Mouse (Mus musculus) hindbrain, embryonic 12.5 days (tissue): ENCODE results near the gene Txndc2. TPM values are rescaled to one million over a fixed set of nuclear protein-coding genes. Genes with fewer than 3 reads are reported as not detected.

Source experiments
- ATAC-seq: fragments of 200-750 bp; cut with Nextera tagmentation; 2 replicates; pipeline ENCODE4 v1.8.0; 2017; ENCODE audit warnings: moderate TSS enrichment; ENCODE audit not compliant: low FRiP score
- H3K27ac ChIP-seq: fragments of 300-500 bp; sonication (generic); 2 replicates; pipeline ENCODE4 v1.5.1; 2016; ENCODE audit warnings: mild to moderate bottlenecking
- H3K27me3 ChIP-seq: fragments of 300-500 bp; sonication (generic); 2 replicates; pipeline ENCODE4 v1.6.1; 2016; ENCODE audit warnings: mild to moderate bottlenecking
- H3K36me3 ChIP-seq: fragments of 300-500 bp; sonication (generic); 2 replicates; pipeline ENCODE4 v1.6.1; 2016; ENCODE audit warnings: mild to moderate bottlenecking
- H3K4me1 ChIP-seq: fragments of 300-500 bp; sonication (generic); 2 replicates; pipeline ENCODE4 v1.6.1; 2016
- H3K4me2 ChIP-seq: fragments of 300-500 bp; sonication (generic); replicated peaks from 2 replicates; pipeline ENCODE4 v1.6.1; 2016; ENCODE audit warnings: mild to moderate bottlenecking
- H3K4me3 ChIP-seq: fragments of 300-500 bp; sonication (generic); 2 replicates; pipeline ENCODE4 v1.5.1; 2016; ENCODE audit warnings: mild to moderate bottlenecking
- H3K9ac ChIP-seq: fragments of 300-500 bp; sonication (generic); 2 replicates; pipeline ENCODE4 v1.6.1; 2016; ENCODE audit warnings: mild to moderate bottlenecking, moderate library complexity
- H3K9me3 ChIP-seq: fragments of 300-500 bp; sonication (generic); replicated peaks from 2 replicates; pipeline ENCODE4 v1.6.1; 2016; ENCODE audit warnings: mild to moderate bottlenecking
- WGBS: fragments of 180-500 bp; shearing (Covaris S2); methylation state at CpG from one replicate; pipeline ENCODE4 v1.1.7; 2016; 5-methylcytosine and 5-hydroxymethylcytosine counted together
- polyA plus RNA-seq: library from polyadenylated mRNA; unstranded; fragments of >200 nt; fragmentation: Nextera tagmentation; extraction: Ambion mirVana; gene quantifications from 2 replicates; pipeline ENCODE4 v1.2.1, GENCODE M21; 2016

Txndc2 gene
- polyA plus RNA-seq, 1 experiment from 2014 or later, result 0.27 TPM

- Histone ChIP-seq H3K9me3 (no peaks in the 10 kb centered on the region), H3K4me1 (no peaks in the 10 kb centered on the region), H3K9ac (no peak overlapping the region), H3K27ac (no peak overlapping the region), H3K36me3 (peaks cover 2% of the 10 kb centered on the region; the same call in 1 of the 2 replicates), H3K27me3 (no peaks in the 10 kb centered on the region), H3K4me3 (no peak overlapping the region), H3K4me2 (no peak overlapping the region)
- 90% methylated on average over 14 of the region's 14 CpGs for WGBS
- no peak for ATAC-seq
Measured at GRCm38 (mm10) chr17:65667792-65668191, 25.8 kb upstream of the Txndc2 start.

- H3K27ac ChIP-seq, result no peak overlapping the region
- H3K9ac ChIP-seq, result no peak overlapping the region
- no peak overlapping the region for H3K4me3 ChIP-seq
- no peak for ATAC-seq
- H3K4me2 ChIP-seq, result no peak overlapping the region
- no peaks in the 10 kb centered on the region for H3K4me1 ChIP-seq
- H3K36me3 ChIP-seq, result peaks cover 2% of the 10 kb centered on the region; the same call in 1 of the 2 replicates
- no peaks in the 10 kb centered on the region for H3K27me3 ChIP-seq
- no peaks in the 10 kb centered on the region for H3K9me3 ChIP-seq
- 85% methylated on average over 17 of the region's 17 CpGs for WGBS
Measured at GRCm38 (mm10) chr17:65666388-65667161, 24.6 kb upstream of the Txndc2 start.

GRCm38 (mm10) chr17:65665786-65666387 is 23.9 kb upstream of the Txndc2 start:
- no peak for ATAC-seq
- Histone ChIP-seq H3K27me3 (no peaks in the 10 kb centered on the region), H3K4me1 (no peaks in the 10 kb centered on the region), H3K9me3 (no peaks in the 10 kb centered on the region), H3K27ac (no peak overlapping the region), H3K4me2 (no peak overlapping the region), H3K9ac (no peak overlapping the region), H3K36me3 (peaks cover 2% of the 10 kb centered on the region; the same call in 1 of the 2 replicates), H3K4me3 (no peak overlapping the region)
- 94% methylated on average over 12 of the region's 12 CpGs for WGBS

GRCm38 (mm10) chr17:65663329-65664078 is 21.5 kb upstream of the Txndc2 start:
- no peaks in the 10 kb centered on the region for H3K4me1 ChIP-seq
- WGBS, result 78% methylated on average over 14 of the region's 14 CpGs
- no peaks in the 10 kb centered on the region for H3K27me3 ChIP-seq
- no peaks in the 10 kb centered on the region for H3K9me3 ChIP-seq
- H3K27ac ChIP-seq, result no peak overlapping the region
- no peak for ATAC-seq
- H3K36me3 ChIP-seq, result peaks cover 2% of the 10 kb centered on the region; the same call in 1 of the 2 replicates
- no peak overlapping the region for H3K9ac ChIP-seq
- H3K4me3 ChIP-seq, result no peak overlapping the region
- no peak overlapping the region for H3K4me2 ChIP-seq

GRCm38 (mm10) chr17:65662662-65663061 is 20.7 kb upstream of the Txndc2 start:
- Histone ChIP-seq H3K9me3 (no peaks in the 10 kb centered on the region), H3K4me1 (no peaks in the 10 kb centered on the region), H3K4me3 (no peak overlapping the region), H3K4me2 (no peak overlapping the region), H3K36me3 (peaks cover 2% of the 10 kb centered on the region; the same call in 1 of the 2 replicates), H3K27ac (no peak overlapping the region), H3K27me3 (no peaks in the 10 kb centered on the region), H3K9ac (no peak overlapping the region)
- 82% methylated on average over 3 of the region's 3 CpGs for WGBS
- ATAC-seq, result no peak

- H3K4me2 ChIP-seq, result no peak overlapping the region
- H3K4me3 ChIP-seq, result no peak overlapping the region
- H3K4me1 ChIP-seq, result no peaks in the 10 kb centered on the region
- H3K27me3 ChIP-seq, result no peaks in the 10 kb centered on the region
- 88% methylated on average over 2 of the region's 2 CpGs for WGBS
- no peaks in the 10 kb centered on the region for H3K36me3 ChIP-seq
- H3K27ac ChIP-seq, result no peak overlapping the region
- H3K9me3 ChIP-seq, result no peaks in the 10 kb centered on the region
- no peak for ATAC-seq
- no peak overlapping the region for H3K9ac ChIP-seq
Measured at GRCm38 (mm10) chr17:65658416-65658815, 16.4 kb upstream of the Txndc2 start.

GRCm38 (mm10) chr17:65657958-65658357 is 16.0 kb upstream of the Txndc2 start:
- H3K9ac ChIP-seq, result no peak overlapping the region
- WGBS, result 93% methylated on average over 9 of the region's 9 CpGs
- no peak overlapping the region for H3K4me2 ChIP-seq
- H3K9me3 ChIP-seq, result no peaks in the 10 kb centered on the region
- no peak for ATAC-seq
- H3K4me1 ChIP-seq, result no peaks in the 10 kb centered on the region
- no peaks in the 10 kb centered on the region for H3K36me3 ChIP-seq
- no peaks in the 10 kb centered on the region for H3K27me3 ChIP-seq
- no peak overlapping the region for H3K27ac ChIP-seq
- H3K4me3 ChIP-seq, result no peak overlapping the region

- peaks cover 9% of the 10 kb centered on the region; the same call in 1 of the 2 replicates for H3K36me3 ChIP-seq
- H3K27me3 ChIP-seq, result no peaks in the 10 kb centered on the region
- no peaks in the 10 kb centered on the region for H3K9me3 ChIP-seq
- no peak for ATAC-seq
- H3K9ac ChIP-seq, result no peak overlapping the region
- H3K4me2 ChIP-seq, result no peak overlapping the region
- 93% methylated on average over 6 of the region's 6 CpGs for WGBS
- H3K4me1 ChIP-seq, result no peaks in the 10 kb centered on the region
- H3K4me3 ChIP-seq, result no peak overlapping the region
- no peak overlapping the region for H3K27ac ChIP-seq
Measured at GRCm38 (mm10) chr17:65656731-65657130, 14.8 kb upstream of the Txndc2 start.

GRCm38 (mm10) chr17:65656076-65656475 is 14.1 kb upstream of the Txndc2 start:
- no peaks in the 10 kb centered on the region for H3K27me3 ChIP-seq
- no peak for ATAC-seq
- peaks cover 11% of the 10 kb centered on the region; the same call in 1 of the 2 replicates for H3K36me3 ChIP-seq
- H3K4me2 ChIP-seq, result no peak overlapping the region
- 87% methylated on average over 8 of the region's 8 CpGs for WGBS
- H3K27ac ChIP-seq, result no peak overlapping the region
- no peak overlapping the region for H3K4me3 ChIP-seq
- H3K4me1 ChIP-seq, result no peaks in the 10 kb centered on the region
- no peaks in the 10 kb centered on the region for H3K9me3 ChIP-seq
- no peak overlapping the region for H3K9ac ChIP-seq

- Histone ChIP-seq H3K9ac (no peak overlapping the region), H3K4me2 (no peak overlapping the region), H3K36me3 (peaks cover 11% of the 10 kb centered on the region; the same call in 1 of the 2 replicates), H3K9me3 (no peaks in the 10 kb centered on the region), H3K27me3 (no peaks in the 10 kb centered on the region), H3K27ac (no peak overlapping the region), H3K4me1 (no peaks in the 10 kb centered on the region), H3K4me3 (no peak overlapping the region)
- 86% methylated on average over 4 of the region's 4 CpGs for WGBS
- no peak for ATAC-seq
Measured at GRCm38 (mm10) chr17:65655608-65656007, 13.6 kb upstream of the Txndc2 start.

- Histone ChIP-seq H3K36me3 (peaks cover 11% of the 10 kb centered on the region; the same call in 1 of the 2 replicates), H3K27ac (no peak overlapping the region), H3K4me3 (no peak overlapping the region), H3K27me3 (no peaks in the 10 kb centered on the region), H3K9ac (no peak overlapping the region), H3K4me2 (no peak overlapping the region), H3K9me3 (no peaks in the 10 kb centered on the region), H3K4me1 (no peaks in the 10 kb centered on the region)
- 89% methylated on average over 6 of the region's 6 CpGs for WGBS
- no peak for ATAC-seq
Measured at GRCm38 (mm10) chr17:65650598-65650997, 8.6 kb upstream of the Txndc2 start.

- peaks cover 11% of the 10 kb centered on the region; the same call in 1 of the 2 replicates for H3K36me3 ChIP-seq
- H3K9me3 ChIP-seq, result no peaks in the 10 kb centered on the region
- WGBS, result 86% methylated on average over 2 of the region's 2 CpGs
- H3K4me1 ChIP-seq, result no peaks in the 10 kb centered on the region
- no peak overlapping the region for H3K4me3 ChIP-seq
- no peaks in the 10 kb centered on the region for H3K27me3 ChIP-seq
- ATAC-seq, result no peak
- H3K27ac ChIP-seq, result no peak overlapping the region
- H3K4me2 ChIP-seq, result no peak overlapping the region
- no peak overlapping the region for H3K9ac ChIP-seq
Measured at GRCm38 (mm10) chr17:65649175-65649493, 7.2 kb upstream of the Txndc2 start.
